Mouse (Mus musculus) cerebellum, adult 2 months (tissue): ENCODE data around the gene Plcd1.

Experiments
- CTCF ChIP-seq: fragments of 200-500 bp; IDR thresholded peaks from 2 replicates; pipeline ENCODE4 v1.5.1; 2011; ENCODE audit warnings: low read depth, mild to moderate bottlenecking, control low read depth, low read length, moderate library complexity, borderline replicate concordance; ENCODE audit not compliant: insufficient read depth
- POLR2A ChIP-seq: fragments of 200-500 bp; IDR thresholded peaks from 2 replicates; pipeline ENCODE4 v1.6.1; 2011; ENCODE audit warnings: low read length, control low read depth, borderline replicate concordance; ENCODE audit not compliant: insufficient read depth

DNA sequence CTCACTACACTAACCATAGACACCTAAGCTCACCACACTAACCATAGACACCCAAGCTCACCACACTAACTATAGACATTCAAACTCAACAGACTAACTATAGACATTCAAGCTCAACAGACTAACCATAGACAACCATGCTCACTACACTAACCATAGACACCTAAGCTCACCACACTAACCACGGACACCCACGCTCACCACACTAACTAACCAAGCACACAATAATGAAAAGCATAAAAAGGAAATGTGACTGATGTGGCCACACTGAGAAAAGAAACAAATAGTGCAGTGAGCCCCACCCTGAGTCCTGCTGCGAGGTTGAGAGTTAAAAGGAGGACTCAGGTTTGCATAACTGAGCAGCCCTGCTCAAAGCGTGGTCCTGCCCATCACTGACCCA, 38.0 kb downstream of the Plcd1 start:
- TF ChIP-seq POLR2A: no peak
- no peak for TF ChIP-seq CTCF
